Mouse (Mus musculus): ENCODE measurements around the gene Cep63. TPM values are rescaled to one million over a fixed set of nuclear protein-coding genes. Genes with fewer than 3 reads are reported as not detected.

The Cep63 gene
- 2.9 and 3.2 TPM in 2 replicates for polyA plus RNA-seq (2012; rRNA removed)

DNA sequence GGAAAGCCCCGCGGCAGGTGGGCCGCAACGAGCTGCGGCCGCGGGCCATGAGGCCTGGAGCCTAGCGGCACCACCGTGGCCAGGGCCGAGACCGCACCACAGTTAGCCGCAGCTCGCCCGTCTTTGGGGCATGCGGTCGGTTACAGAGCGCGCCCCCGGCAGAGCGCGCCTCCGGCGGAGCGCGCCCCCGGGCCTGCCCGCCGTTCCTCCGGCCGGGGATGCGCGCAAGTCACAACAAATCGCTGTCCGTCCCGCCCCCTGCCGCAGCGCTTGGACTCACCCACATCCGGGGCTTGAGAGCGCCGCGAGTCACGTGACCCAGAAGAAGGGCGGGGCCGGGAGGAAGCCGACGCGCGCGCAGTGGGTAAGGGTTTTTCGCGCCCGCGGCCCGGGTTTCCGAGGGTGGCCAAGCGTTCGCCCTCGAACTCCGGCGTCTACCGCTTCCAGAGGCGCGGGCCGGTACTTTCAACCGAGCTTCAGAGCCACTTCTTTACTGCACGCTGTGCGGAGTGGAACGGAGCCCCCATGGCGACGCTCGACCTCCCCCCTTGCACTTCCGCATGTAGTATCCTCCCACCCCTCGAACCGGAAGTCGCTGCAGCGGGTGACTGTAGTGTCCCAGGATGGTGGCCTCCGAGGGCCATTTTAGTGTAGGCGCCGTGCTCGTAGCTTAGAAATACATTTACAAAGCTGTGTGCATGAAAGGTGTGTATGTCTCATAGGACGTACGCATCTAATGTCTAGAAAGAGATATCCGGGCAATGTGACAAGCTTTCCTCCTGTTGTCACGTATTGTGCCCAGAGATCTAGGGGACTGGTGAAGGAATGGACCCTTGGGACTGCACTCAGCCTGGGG is at the start of gene Cep63, which contains the start of gene Anapc13:
Gene Cep63 (minus strand): TSS at position 552 of the 856 bp plus-strand sequence.
Gene Anapc13 (plus strand): TSS at position 314 of the 856 bp plus-strand sequence.

Other genes with a start within 250 kb of the Cep63 start
- gene Ky, start 120.8 kb downstream of the Cep63 start, polyA plus RNA-seq (2012; rRNA removed) = 1.1 and 1.2 TPM in 2 replicates
- gene Anapc13, start 238 bp downstream of the Cep63 start, polyA plus RNA-seq (2012; rRNA removed) = 70.7 and 78.6 TPM in 2 replicates
- 37.5 and 38.9 TPM in 2 replicates for gene Amotl2, start 90.1 kb upstream of the Cep63 start, polyA plus RNA-seq (2012; rRNA removed)
- 58.2 and 66.6 TPM in 2 replicates for gene Ryk, start 208.4 kb upstream of the Cep63 start, polyA plus RNA-seq (2012; rRNA removed)